Mouse (Mus musculus) monocyte, adult 2 months (primary cell): ENCODE measurements at regions not wholly inside any gene's neighbourhood (a gene's known extent, or its start where the extent isn't known, plus 50 kb on each side); places are given as distances from the start of the nearest gene placed in this dataset.

Experiments
- DNase-seq, 2 experiments: peaks; one replicate each; pipeline ENCODE4 v3.0.0; 2022; ENCODE audit warnings: low spot score in 2 of 2, low read depth in 1 of 2

DNA sequence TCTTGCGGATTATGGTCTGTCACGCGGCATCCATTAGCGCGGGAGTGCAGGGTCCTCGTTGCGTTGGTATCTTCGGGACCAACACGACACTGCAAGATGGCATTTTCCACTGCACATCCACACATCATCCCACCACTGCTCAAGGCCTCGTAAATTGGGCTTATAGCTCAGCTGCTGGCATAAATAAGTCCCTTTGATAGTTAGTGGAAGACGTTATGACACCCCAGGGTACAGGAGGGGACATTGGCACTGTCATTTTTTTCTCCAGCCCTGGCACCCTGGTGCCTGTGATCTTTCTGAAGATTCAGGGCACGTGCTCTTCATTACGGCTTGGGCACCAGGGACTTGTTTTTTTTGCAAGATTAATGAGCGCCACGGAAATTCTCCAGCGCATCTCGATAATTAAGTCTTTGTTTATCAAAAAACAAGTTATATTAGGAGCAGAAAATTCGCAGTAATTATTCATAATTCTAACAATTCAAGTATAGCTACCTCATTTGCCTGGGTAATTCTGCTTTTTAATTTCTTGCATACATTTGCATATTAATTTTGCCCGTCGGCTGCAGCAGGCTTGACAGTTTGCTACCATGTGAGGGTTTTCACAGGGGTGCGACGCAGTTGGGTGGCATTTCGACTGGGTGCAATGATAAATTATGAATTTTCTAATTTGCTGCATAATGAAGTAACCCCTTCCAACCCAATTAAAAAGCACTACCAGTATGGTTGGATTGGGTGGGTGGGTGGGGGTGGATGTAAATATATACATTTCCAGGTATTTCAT lies 119.1 kb downstream of the Vrk1 start:
- no peak for DNase-seq

DNA sequence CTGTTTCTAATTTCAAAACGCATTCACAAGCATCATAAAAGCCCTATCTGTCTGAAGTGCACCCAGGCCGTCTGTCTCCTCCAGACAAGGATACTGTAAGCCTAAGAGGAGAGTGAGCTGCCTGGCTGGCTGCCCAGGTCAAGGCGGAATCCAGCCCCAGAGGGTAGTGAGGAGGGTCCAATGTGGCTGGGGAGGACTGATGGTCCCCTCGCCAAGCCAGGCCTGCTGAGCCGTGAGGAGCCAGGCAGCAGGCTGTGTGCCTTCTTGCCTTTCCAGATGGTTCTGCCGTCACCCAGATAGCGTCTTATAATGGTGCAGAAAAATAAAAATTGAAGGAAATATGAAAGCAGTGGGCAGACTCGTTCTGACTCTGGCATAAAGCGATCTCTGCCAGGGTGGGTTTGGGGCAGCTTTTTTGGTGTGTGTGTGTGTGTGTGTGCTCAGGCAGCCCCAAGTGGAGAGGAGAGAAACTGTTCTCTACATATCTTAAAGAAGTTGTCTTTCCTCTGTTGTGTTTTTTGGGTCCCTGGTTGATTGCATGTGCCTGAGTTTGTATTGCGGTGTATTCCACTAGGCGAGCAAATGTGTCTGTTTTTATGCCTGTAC lies 120.1 kb downstream of the Vrk1 start:
- DNase-seq, result no peak

DNA sequence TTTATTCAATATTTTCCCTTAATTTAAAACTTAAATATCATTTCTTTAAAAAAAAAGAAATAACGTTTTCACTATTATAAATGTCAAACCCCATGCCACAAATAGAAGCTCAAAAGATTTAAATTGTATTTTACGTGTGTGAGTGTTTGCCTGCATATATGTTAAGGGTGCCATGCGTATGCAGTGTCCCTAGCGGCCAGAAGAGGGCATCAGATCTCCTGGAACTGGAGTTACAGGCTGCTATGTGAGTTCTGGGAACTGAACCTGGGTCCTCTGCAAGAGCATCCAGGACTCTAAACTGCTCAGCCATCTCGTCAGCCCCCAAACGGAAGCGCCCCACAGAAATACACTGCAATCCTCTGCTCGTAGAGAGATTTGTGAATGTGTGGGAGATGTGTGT lies 122.7 kb downstream of the Vrk1 start:
- no peak for DNase-seq

DNA sequence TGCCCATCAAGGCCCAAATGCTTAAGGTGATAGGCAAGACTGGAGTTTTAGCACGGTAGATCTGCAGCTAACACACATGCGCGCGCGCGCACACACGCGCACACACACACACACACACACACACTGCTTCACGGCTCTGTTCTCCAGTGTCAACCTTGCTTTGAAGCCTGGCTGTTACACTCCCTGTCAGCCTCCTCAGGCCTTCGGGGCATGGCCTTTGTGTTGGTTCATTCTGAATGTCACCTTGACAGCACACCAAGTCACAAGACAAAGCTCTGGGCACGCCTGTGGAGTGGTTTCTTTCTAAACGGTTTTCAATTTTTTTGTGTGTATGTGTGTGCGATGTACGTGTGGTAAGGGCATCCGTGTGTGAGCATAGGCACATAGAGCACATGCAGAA lies 128.4 kb downstream of the Vrk1 start:
- DNase-seq, result no peak

DNA sequence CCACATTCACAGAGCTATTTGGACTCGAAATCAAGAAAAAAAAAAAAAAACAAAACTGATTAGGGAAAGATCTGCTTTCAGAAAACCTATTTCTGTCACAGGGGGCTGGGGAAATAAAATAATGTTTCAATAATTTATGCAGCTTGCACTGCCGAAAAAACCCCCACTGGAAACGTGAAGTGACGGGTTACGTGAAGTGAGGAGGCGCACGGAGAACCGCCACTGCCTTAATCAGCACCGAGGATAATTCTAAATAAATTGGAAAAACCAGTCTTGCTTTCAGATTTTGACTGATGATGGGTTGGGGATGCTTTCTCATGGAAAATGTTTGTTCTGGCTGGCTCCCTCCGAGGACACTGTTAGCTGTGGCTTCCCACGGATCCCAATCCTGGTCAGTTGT lies 129.5 kb downstream of the Vrk1 start:
- DNase-seq, result no peak

DNA sequence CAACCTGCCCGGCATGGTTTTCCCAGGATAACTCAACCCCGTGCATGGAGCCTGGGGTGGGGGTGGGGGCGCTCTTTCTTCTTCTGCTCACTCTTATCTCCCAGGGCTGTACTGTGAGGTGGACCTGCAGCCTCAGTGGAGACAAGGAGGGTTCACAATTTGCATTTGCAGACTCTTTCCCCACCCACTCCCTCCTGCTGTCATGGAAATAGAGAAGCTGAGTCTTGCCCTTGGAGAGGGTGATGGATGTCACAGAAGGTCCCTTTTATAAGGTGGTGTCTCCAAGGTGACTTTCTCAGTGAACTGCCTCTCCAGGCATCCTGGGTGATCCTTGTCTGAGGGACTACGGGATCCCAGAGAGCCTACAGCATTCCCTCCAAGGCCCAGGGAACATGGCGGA lies 129.9 kb downstream of the Vrk1 start:
- no peak for DNase-seq

DNA sequence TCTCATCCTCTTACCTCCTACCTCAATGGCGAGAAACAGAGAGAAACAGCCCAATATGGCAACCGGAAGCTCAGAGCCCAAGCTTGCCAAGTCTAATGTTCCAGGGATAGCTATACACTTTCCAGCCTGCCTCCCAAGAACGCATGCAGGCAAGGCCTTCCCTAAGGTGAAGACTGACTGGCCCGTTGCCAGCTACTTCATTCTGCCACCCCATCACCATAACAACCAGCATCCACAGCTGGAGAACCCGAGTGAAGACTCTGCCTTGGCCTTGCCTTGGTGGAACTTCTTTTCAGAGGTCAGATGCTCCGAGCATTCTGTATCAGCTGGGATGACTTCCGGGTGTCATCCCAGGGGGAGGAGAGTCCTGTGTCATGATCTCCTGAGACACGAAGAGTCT lies 130.6 kb downstream of the Vrk1 start:
- no peak for DNase-seq

DNA sequence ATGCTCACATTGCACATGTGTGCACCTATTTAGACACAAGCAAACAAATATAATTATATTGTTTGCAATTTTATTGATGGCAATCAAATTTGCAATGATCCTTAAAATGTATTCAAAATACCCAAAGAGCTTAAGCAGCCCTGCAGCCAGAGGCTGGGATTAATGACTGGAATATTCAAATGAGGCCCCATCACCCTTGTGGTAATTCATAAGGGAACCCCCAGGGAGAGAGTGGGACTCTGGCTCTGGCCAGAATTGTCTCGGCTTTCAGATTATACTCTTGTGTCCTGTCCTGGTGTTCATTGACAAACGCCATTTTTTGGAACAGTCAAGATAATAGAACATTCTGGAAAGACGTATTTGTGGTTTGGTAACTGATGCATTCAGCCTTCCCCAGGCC lies 133.5 kb downstream of the Vrk1 start:
- no peak for DNase-seq

DNA sequence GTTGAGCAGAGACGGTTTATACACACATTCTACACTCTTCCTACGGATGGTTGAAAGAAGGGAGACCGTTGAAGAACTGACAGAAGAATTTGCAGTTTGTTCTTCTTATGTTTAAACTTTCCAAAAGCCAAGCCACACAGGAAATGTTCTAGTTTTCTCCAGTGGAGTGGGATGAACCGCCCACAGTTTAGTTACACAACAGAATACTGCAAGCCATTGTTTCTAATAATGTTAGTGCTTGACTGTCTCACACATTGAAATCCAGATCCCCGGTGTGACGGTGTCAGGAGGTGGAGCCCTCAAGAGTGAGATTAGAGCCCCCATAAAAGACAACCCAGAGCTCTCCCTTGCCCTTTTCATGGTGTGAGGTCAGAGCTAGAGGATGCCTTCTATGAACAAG lies 146.8 kb downstream of the Vrk1 start:
- no peak for DNase-seq

DNA sequence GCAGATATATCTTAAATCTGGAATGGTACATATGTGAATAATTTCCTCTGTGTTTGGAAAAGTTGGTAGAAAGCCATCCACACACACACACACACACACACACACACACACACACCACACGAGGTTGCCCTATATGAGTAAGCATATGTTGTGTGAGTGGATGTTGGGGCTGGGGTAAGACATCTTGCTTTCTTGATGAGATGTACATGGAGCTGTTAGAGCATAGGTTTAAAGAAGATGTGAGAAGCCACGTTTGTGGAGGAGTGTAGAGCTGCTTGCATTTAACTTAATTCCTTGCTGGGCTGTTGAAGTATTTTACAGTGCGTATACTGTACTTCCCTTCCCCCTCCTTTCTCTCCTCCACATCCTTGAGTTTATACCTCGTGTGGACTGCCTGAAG lies 147.8 kb downstream of the Vrk1 start:
- no peak for DNase-seq

DNA sequence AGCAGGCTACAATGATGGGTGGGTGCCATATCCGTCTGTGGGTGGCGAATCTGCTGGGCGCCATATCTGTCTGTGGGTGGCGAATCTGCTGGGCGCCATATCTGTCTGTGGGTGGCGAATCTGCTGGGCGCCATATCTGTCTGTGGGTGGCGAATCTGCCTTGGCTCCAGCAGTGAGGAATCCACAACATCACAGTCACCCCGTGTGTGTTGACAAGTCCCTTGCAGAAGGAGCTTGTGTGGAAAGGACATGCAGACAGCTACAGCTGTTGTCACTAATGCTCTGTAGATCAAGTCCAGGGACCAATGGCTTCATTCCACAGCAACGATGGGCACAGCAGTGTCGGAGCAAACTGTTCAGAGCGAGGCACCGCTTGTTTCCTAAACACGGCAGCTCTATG lies 148.6 kb downstream of the Vrk1 start:
- no peak for DNase-seq

DNA sequence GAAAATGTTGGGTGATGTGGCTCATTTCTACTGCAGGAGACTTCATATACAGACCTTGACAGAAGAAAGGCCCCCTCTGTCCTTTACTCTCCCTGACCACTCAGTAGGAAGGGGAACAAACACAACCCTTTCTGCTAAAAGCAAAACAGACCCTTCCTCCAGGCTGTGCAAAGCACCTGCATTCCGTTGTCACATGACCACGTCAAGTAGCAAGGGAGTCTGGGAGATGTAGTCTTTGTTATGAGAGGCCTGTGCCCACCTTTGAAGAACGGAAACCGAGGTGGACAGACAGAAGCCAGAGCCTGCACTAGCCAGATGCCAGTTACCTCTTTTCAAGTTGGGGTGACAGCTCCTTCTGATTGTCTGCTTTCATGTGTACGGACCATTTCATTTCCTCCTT lies 161.3 kb downstream of the Vrk1 start:
- no peak for DNase-seq

DNA sequence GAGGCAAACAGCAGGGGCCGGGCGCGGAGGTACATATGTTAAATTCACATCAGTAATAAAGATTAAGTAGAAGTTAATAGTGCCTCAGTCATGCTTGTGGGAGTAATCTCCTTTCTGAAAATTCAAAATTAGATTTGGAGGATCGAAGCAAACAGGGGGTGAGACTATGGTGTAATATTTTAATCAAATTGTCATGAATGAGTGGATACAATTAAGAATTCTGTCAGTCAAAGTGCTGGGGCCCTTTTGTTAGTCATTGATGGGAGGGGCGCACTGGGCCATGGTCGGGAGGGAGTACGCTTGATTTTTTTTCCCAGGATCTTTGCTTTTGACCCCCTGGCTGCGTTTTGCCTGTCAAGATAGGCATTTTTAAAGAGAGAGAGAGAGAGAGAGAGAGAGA lies 163.2 kb downstream of the Vrk1 start:
- no peak for DNase-seq

DNA sequence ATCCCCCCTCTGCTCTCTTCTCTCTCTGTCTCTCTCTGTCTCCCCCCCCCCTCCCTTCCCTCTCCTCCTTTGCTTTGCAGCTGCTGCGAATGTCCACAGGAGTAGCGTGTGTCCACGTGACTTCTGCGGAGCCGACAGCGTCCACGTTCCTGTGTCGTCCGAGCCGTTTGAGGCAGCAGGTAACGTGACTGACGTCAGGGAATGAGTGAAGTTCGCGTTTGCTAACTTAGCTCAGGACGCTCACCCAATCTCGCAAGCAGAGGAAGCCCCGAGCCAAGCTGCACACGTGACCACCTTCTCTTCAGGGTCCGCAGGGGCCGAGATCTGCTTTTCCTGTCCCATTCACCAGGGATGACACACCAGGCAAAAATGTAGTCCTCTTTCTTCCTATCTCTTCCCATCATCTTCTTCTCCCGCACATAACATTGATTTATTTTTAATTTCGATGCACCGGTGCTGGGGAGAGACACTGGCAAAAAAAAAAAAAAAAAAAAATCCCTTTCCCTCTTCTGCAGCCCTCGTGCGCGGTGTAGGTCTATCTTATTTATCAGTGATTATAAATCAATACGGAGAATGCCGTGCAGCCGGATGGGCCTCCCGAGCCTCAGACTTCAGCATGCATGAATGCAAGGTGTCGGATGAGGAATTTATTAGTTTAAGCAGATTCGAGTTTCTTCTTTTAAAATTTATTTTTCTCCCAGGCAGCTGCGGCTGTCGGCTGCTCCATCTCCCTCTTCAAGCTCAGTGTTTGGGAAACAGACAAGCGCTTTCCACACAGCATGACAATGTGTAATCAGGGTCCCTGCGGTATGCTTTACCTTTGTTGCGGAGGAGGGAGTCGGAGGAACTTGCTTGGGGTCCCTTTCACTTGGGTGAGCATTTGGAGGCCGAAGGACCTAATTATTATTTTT lies 164.3 kb downstream of the Vrk1 start:
- DNase-seq, result no peak

DNA sequence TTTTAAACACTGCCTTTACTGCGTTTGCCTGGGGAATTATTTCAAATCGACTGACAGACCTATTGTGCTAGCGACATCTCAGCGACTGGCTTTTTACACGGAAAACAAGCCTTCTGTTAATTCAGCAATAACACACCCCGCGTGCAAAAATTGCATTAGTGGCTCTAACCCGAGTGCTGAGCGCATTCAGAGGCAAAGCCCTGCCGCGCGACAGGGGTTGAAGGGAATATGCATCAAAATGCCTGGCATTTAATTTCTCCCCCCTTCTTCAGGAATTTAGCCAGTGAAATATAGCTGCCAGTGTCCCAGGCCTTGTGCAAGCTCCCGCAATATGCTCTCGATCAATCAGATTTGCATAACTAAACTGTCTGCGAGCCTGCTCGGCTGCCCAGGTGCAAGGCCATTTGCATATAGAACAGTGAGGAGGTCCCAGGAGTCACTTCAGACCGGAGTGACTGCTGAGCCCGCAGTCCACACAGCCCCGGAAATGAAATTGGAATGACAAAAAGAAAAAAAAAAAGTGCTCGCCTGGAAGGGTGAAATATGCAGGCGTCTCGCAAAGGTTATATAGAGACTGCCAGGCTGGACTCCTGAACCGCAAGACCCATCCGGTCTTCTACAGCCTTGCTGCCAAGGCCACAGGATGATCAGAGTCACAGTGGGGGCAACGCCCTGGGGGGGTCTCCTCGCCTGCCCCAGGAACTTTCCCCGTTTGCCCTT lies 165.1 kb downstream of the Vrk1 start:
- DNase-seq, result no peak

DNA sequence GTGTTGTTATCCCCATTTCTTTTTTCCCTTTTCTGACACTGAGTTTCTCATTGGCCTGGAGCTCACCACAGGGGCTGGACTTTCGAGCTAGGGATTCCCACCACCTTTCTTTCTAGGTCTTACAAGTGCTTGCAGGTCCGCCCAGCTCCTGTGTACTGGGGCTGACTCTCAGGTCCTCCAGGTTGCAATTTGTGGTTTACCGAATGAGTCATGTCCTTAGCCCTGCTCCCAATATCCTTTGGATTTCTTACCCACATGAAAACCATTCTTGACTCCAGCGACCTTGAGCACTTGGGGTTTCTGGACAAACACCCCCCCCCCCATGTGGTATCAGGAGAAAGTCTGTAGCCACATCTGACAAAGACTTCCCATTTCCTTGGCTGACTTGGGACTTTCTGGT lies 167.3 kb downstream of the Vrk1 start:
- DNase-seq, result no peak

DNA sequence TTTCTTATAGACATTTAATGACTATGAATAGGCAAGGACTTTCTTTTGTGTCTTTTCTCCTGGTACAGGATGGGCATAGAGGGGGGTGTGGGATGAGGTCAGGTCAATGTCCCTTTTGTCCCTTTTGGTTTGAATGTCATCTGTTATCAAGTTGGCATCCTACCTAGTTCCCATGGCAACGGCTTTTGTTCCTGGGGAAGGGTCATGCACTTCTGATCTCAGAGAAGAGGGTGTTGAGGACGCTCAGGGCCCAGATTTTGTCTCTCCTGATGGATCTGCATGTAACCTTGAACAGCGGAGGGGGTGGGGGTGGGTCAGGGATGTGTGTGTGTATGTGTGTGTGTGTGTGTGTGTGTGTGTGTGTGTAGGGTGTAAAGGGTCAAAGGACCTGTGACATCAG lies 167.8 kb downstream of the Vrk1 start:
- no peak for DNase-seq

DNA sequence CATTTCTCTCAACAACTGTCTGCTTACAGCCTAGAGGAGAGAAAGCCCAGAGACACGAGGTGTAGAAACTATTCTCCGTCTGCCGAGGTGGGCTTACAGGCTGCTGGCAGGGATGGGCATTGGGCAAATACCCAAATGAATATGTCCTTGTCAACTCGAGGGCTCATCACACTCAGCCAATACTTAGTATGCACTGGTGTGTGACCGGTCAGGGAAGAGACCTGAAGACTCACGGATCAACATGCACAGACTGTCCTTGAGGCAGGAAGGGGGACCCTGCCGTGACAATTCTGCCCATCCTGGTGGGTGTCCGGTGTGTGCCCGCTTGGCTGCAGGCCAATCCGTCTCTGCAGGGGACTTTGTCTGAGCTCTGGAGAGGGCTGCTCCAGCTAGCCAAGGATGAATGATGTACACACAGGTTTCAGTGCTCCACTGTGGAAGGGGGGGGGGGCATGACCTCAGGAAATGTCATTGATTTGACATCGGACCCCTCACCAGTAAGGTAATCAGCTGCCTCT lies 168.7 kb downstream of the Vrk1 start:
- no peak for DNase-seq

DNA sequence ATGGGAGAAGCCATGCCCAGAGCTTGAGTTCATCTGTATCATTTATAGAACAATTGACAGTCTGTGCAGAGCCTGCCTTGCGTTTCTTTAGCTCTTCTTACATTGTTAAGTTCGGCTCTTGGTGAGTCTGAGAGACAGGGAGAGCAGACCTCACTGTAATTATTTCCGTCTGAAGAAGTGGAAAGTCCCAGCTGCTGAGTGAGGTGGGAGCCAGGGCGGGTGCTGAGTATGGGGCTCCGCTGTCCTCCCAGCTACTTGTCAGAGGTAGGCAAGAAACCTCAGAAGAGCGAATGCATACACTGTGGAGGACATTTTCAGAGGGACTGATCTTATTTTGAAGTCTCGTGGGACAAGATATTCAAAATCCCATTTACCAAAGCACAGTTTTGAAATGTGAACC lies 172.9 kb downstream of the Vrk1 start:
- no peak for DNase-seq

DNA sequence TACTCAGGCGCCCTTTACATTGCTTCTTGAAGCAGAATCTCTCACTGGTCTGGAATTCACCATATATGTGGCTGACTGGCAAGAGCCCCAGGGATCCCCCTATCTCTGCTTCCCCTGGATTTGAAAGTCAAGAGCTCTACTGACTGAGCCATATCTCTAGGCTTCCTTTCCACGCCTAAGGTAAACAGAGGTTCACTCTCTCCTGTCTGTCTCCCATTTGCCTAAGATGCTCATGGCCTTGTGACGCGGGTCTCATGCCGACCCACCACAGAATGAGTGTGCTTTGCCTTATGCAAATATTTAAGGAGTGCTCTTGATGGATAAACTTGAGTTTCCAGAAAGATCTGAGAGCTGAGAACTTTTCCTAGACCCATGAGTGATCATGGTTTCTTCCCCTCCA lies 173.9 kb downstream of the Vrk1 start:
- no peak for DNase-seq

DNA sequence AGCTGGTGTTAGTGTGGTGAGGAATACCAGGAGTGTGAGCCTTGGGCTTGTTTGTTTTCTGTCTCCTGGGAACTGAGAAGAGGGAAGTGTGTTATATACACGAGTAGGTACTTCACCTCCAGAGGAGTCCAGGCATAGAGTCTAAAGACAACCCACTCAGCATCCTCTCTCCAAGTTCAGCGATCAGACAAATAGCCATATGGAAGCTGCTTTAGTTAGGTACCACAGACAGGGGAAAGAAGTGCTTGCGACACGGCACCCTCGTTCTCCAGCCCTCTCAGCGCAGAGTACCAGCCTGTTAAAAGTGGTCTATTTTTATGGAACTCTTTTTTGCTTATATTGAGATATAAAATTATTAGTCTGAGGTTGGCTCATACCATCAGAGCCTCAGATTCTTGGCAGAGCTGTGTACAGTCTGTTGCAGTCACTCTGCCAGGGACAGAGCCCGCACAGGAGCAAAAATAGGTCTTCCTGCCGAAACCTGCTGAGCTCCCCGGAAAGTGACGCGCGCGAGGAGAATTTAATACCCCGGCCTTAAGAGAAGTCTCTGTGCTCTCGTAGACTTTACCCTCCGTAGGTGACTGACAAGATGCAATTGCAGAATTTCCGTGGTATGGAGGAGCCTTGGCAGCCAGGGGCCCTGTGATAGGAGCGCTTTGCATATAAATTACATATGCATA lies 175.5 kb downstream of the Vrk1 start:
- DNase-seq, result no peak
